In genomic region chr8:80541836-80542235, GRCm38 (mm10) we compare ENCODE assay signal across 19 mouse cellular contexts. TPM values are rescaled to one million over a fixed set of nuclear protein-coding genes. Genes with fewer than 3 reads are reported as not detected.
DNase-seq lines count a peak whose midpoint lies in the region; ATAC-seq and TF ChIP-seq lines count a peak whose summit lies in the region.
"Had no signal": no experiment of that assay in that cellular context is flagged by ENCODE, and none has a peak within 500 bp of the region (broad histone marks: within the 10 kb centered on the region; RNA-seq: fewer than 3 reads in every experiment).

No protein-coding gene starts in this region.

- no peak for ATAC-seq in hindbrain, postnatal 0 days
- ATAC-seq: intestine, postnatal 0 days had no signal

- H3K4me3 ChIP-seq in hindbrain, postnatal 0 days (ENCODE audit: low read length): no peak overlapping the region
- H3K4me3 ChIP-seq in hindbrain, embryonic 10.5 days: no peak overlapping the region
- H3K4me3 ChIP-seq: embryonic facial prominence, embryonic 15.5 days; hindbrain, embryonic 15.5 days; limb, embryonic 15.5 days; megakaryocyte, embryonic 14.5 days had no signal

- H3K9ac ChIP-seq in hindbrain, postnatal 0 days (replicated peaks; ENCODE audit: low read length): no peak overlapping the region
- H3K9ac ChIP-seq: embryonic facial prominence, embryonic 15.5 days; hindbrain, embryonic 15.5 days; limb, embryonic 15.5 days had no signal

- 94% methylated on average over 3 of the region's 3 CpGs for WGBS in hindbrain, postnatal 0 days
- WGBS in hindbrain, embryonic 10.5 days: 84% methylated on average over 3 of the region's 3 CpGs

- 0 out of 2 replicates have a peak, but pooled peaks cover 3% of the 10 kb centered on the region for H3K9me3 ChIP-seq in hindbrain, postnatal 0 days (ENCODE audit: low read length)
- H3K9me3 ChIP-seq in hindbrain, embryonic 10.5 days: peaks cover 7% of the 10 kb centered on the region; the same call in 1 of the 2 replicates
- H3K9me3 ChIP-seq: embryonic facial prominence, embryonic 15.5 days; hindbrain, embryonic 15.5 days; limb, embryonic 15.5 days had no signal

- no peaks in the 10 kb centered on the region for H3K27me3 ChIP-seq in hindbrain, postnatal 0 days (ENCODE audit: insufficient read depth, low read length)
- no peaks in the 10 kb centered on the region for H3K27me3 ChIP-seq in hindbrain, embryonic 10.5 days (ENCODE audit: insufficient read depth, poor library complexity, severe bottlenecking)
- H3K27me3 ChIP-seq: embryonic facial prominence, embryonic 15.5 days; hindbrain, embryonic 15.5 days; limb, embryonic 15.5 days; megakaryocyte, embryonic 14.5 days had no signal

- H3K4me2 ChIP-seq in hindbrain, postnatal 0 days (ENCODE audit: low read depth, low read length): no peak overlapping the region
- H3K4me2 ChIP-seq: embryonic facial prominence, embryonic 15.5 days; hindbrain, embryonic 15.5 days; limb, embryonic 15.5 days had no signal

- TF ChIP-seq CTCF in hindbrain, postnatal 0 days (IDR thresholded peaks at IDR 0.05; ENCODE audit: low read depth): no peak

- H3K4me1 ChIP-seq in hindbrain, postnatal 0 days (ENCODE audit: insufficient read depth, low read length): no peaks in the 10 kb centered on the region
- H3K4me1 ChIP-seq in hindbrain, embryonic 10.5 days (replicated peaks): no peaks in the 10 kb centered on the region
- H3K4me1 ChIP-seq: embryonic facial prominence, embryonic 15.5 days; hindbrain, embryonic 15.5 days; limb, embryonic 15.5 days had no signal

- no peaks in the 10 kb centered on the region for H3K36me3 ChIP-seq in hindbrain, postnatal 0 days (ENCODE audit: insufficient read depth, low read length)
- H3K36me3 ChIP-seq in hindbrain, embryonic 10.5 days: no peaks in the 10 kb centered on the region
- H3K36me3 ChIP-seq: embryonic facial prominence, embryonic 15.5 days; hindbrain, embryonic 15.5 days; limb, embryonic 15.5 days had no signal

- DNase-seq in embryo, embryonic 10.5 days (ENCODE audit: low spot score): peak; percentile 14
- DNase-seq in embryo, embryonic 10 days (ENCODE audit: low spot score): no peak
- DNase-seq in hindbrain, postnatal 0 days (ENCODE audit: low spot score): peak; percentile 69
- DNase-seq in hindbrain, embryonic 10.5 days (ENCODE audit: low spot score): no peak
- DNase-seq in ES-CJ7 (ENCODE audit: low read depth, low spot score): peak; percentile 14
- DNase-seq in mesoderm, embryonic 11.5 days (ENCODE audit: low read depth, low spot score): peak; percentile 31
- no peak for DNase-seq in cerebellum, postnatal 25 days
- no peak for DNase-seq in spleen, postnatal 14 days (ENCODE audit: low spot score in 2 of 2)
- DNase-seq: cerebellum, adult 9-10 months; gastrocnemius, postnatal 25 days; kidney, postnatal 14 days; right cerebral cortex, adult 18-20 months had no signal

- no peak overlapping the region for H3K27ac ChIP-seq in hindbrain, postnatal 0 days
- H3K27ac ChIP-seq in hindbrain, embryonic 10.5 days: no peak overlapping the region
- H3K27ac ChIP-seq: embryonic facial prominence, embryonic 15.5 days; hindbrain, embryonic 15.5 days; limb, embryonic 15.5 days had no signal

RNA-seq across cellular contexts. Expression of gene Gypa, which starts 48.3 kb away (rescaled TPM):
- 0.32 and 1.3 TPM in 2 replicates for total RNA-seq in hindbrain, postnatal 0 days (2014; rRNA removed)
- polyA plus RNA-seq in hindbrain, postnatal 0 days (2015; fragmentation: Nextera tagmentation; extraction: Ambion mirVana): 0.34 and 0.43 TPM in 2 replicates
- 15.7 and 19.1 TPM in 2 replicates for polyA plus RNA-seq in hindbrain, embryonic 10.5 days (2016; fragmentation: Nextera tagmentation; extraction: Ambion mirVana)
- total RNA-seq: layer of hippocampus, adult 8-10 months; left cerebral cortex, postnatal 36 days had no signal

Comparison
In these comparisons a context has a peak if more than half of its experiments do, and no peak if none do; other contexts are left out.
1. DNase-seq: peak in embryo, embryonic 10.5 days (single experiment), hindbrain, postnatal 0 days (single experiment), ES-CJ7 (single experiment) and mesoderm, embryonic 11.5 days (single experiment); none in embryo, embryonic 10 days (single experiment), hindbrain, embryonic 10.5 days (single experiment), cerebellum, postnatal 25 days (0 of 2) and spleen, postnatal 14 days (0 of 2).
2. RNA of gene Gypa, which starts 48.3 kb away (polyA plus RNA-seq): 15.7 to 19.1 TPM in hindbrain, embryonic 10.5 days; 0.34 to 0.43 TPM in hindbrain, postnatal 0 days; every median in the first group is over 10 times any median in the second.